Mouse (Mus musculus): ENCODE data around the gene Trim7. TPM values are rescaled to one million over a fixed set of nuclear protein-coding genes. Genes with fewer than 3 reads are reported as not detected.

The Trim7 gene
- polyA plus RNA-seq, 1 experiment from 2014 or later = 0.18 TPM

Other genes starting within 250 kb of the Trim7 start
- 1,154 and 1,248 TPM in 2 replicates for gene Rack1, start 25.8 kb upstream of the Trim7 start, polyA plus RNA-seq (2014; fragmentation: Nextera tagmentation; extraction: Ambion mirVana)
- gene Trim41, start 8.8 kb upstream of the Trim7 start, polyA plus RNA-seq (2014; fragmentation: Nextera tagmentation; extraction: Ambion mirVana) = 3.5 and 4.5 TPM in 2 replicates
- gene Gm12184, start 515 bp downstream of the Trim7 start, polyA plus RNA-seq (2014; fragmentation: Nextera tagmentation; extraction: Ambion mirVana) = 6.2 and 7.6 TPM in 2 replicates
- gene Irgm1, start 45.5 kb downstream of the Trim7 start, polyA plus RNA-seq (2014; fragmentation: Nextera tagmentation; extraction: Ambion mirVana) = 15.2 and 17.2 TPM in 2 replicates
- 0.16 and 0.30 TPM in 2 replicates for gene Gm5431, start 76.1 kb downstream of the Trim7 start, polyA plus RNA-seq (2014; fragmentation: Nextera tagmentation; extraction: Ambion mirVana)
- gene Psme2b, start 120.0 kb downstream of the Trim7 start, polyA plus RNA-seq (2014; fragmentation: Nextera tagmentation; extraction: Ambion mirVana) = 1.7 and 2.2 TPM in 2 replicates
- 0.10 TPM in 1 of 2 replicates, not detected in the other for gene Olfr56, start 152.7 kb downstream of the Trim7 start, polyA plus RNA-seq (2014; fragmentation: Nextera tagmentation; extraction: Ambion mirVana)
- 0.48 and 0.51 TPM in 2 replicates for gene 9930111J21Rik1, start 153.3 kb downstream of the Trim7 start, polyA plus RNA-seq (2014; fragmentation: Nextera tagmentation; extraction: Ambion mirVana)
- 0.06 TPM in 1 of 2 replicates, not detected in the other for gene Gm12185, start 166.1 kb downstream of the Trim7 start, polyA plus RNA-seq (2014; fragmentation: Nextera tagmentation; extraction: Ambion mirVana)
- 0.29 TPM in 1 of 2 replicates, not detected in the other for gene Tgtp1, start 168.0 kb downstream of the Trim7 start, polyA plus RNA-seq (2014; fragmentation: Nextera tagmentation; extraction: Ambion mirVana)
- 0.30 and 0.31 TPM in 2 replicates for gene 9930111J21Rik2, start 225.1 kb downstream of the Trim7 start, polyA plus RNA-seq (2014; fragmentation: Nextera tagmentation; extraction: Ambion mirVana)
- 0.23 and 0.58 TPM in 2 replicates for gene Tgtp2, start 238.1 kb downstream of the Trim7 start, polyA plus RNA-seq (2014; fragmentation: Nextera tagmentation; extraction: Ambion mirVana)